Mouse (Mus musculus): ENCODE measurements around the gene Gm21822.
"Not testable (repeated sequence)": the region's sequence is repeated elsewhere in the genome, so short reads cannot be mapped to it uniquely, and the experiment has no call there.

The Gm21822 gene

DNA sequence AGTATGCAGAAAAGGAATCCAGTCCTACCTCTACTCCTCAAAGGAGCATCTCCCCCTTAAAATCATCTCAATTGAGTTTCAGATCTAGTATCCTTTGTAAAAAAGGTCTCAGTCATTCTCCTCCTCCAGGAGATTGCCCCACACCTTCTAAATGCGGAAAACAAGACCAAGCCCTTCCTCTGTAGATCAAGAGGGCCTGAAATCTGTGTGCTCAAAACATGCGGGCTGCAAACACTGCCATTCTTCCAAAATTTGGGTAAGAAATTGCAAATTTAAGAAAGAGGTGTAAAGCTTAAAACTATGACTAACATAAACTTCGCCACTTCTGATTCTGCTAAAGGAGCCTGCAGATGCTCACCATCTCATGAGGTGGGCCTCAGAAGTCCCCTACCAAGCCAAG is at the start of gene Gm21822:
Gm21822 (plus strand) TSS at position 301 of the 400 bp plus-strand sequence.
- not testable (repeated sequence) for DNase-seq
